In genomic region chr9:51961190-51961909, GRCm38 (mm10) we compare ENCODE assay signal across 10 mouse cellular contexts. TPM values are rescaled to one million over a fixed set of nuclear protein-coding genes. Genes with fewer than 3 reads are reported as not detected.
DNase-seq lines count a peak whose midpoint lies in the region; ATAC-seq and TF ChIP-seq lines count a peak whose summit lies in the region.
"Had no signal": no experiment of that assay in that cellular context is flagged by ENCODE, and none has a peak within 500 bp of the region (broad histone marks: within the 10 kb centered on the region; RNA-seq: fewer than 3 reads in every experiment).

No protein-coding gene starts in this region.

- no peak for TF ChIP-seq POLR2A in testis, adult 2 months (IDR thresholded peaks at IDR 0.05; ENCODE audit: control insufficient read depth, low read depth, low read length)

- H3K27me3 ChIP-seq in heart, embryonic 16.5 days (ENCODE audit: control insufficient read depth, insufficient read depth, low read length), result no peaks in the 10 kb centered on the region
- H3K27me3 ChIP-seq in testis, adult 2 months (ENCODE audit: control insufficient read depth, insufficient read depth, low read length), result no peaks in the 10 kb centered on the region
- H3K27me3 ChIP-seq in intestine, postnatal 0 days (replicated peaks; ENCODE audit: control insufficient read depth, insufficient read depth, low read length), result no peaks in the 10 kb centered on the region
- H3K27me3 ChIP-seq: liver, embryonic 12.5 days had no signal

- no peak for TF ChIP-seq CTCF in testis, adult 2 months (IDR thresholded peaks at IDR 0.05; ENCODE audit: control insufficient read depth, insufficient read depth, insufficient replicate concordance, low read depth, low read length)
- TF ChIP-seq CTCF in intestine, postnatal 0 days (IDR thresholded peaks at IDR 0.05; ENCODE audit: low read depth), result no peak

- ATAC-seq in heart, embryonic 16.5 days (replicated peaks; ENCODE audit: extremely low read depth, insufficient read depth, low FRiP score), result no peak
- ATAC-seq in intestine, postnatal 0 days, result no peak
- ATAC-seq: liver, embryonic 12.5 days had no signal

- H3K4me3 ChIP-seq in heart, embryonic 16.5 days (ENCODE audit: low read length), result peak overlapping the region; percentile 4; the same call in 1 of the 2 replicates
- H3K4me3 ChIP-seq in testis, adult 2 months (ENCODE audit: control insufficient read depth, low read depth, low read length), result peak overlapping the region; percentile 40
- no peak overlapping the region for H3K4me3 ChIP-seq in intestine, postnatal 0 days (ENCODE audit: low read depth, low read length)
- H3K4me3 ChIP-seq: liver, embryonic 12.5 days had no signal

- WGBS in heart, embryonic 16.5 days, result 36% methylated on average over 6 of the region's 6 CpGs
- 58% methylated on average over 6 of the region's 6 CpGs for WGBS in intestine, postnatal 0 days

- peak overlapping the region; percentile 65 for H3K4me2 ChIP-seq in heart, embryonic 16.5 days (ENCODE audit: low read depth, low read length)
- peak overlapping the region; percentile 21; the same call in 1 of the 2 replicates for H3K4me2 ChIP-seq in intestine, postnatal 0 days (replicated peaks; ENCODE audit: low read depth)

- H3K4me1 ChIP-seq in heart, embryonic 16.5 days (ENCODE audit: control insufficient read depth, insufficient read depth, low read length), result peaks cover 15% of the 10 kb centered on the region
- no peaks in the 10 kb centered on the region for H3K4me1 ChIP-seq in testis, adult 2 months (ENCODE audit: control insufficient read depth, insufficient read depth, low read length)
- H3K4me1 ChIP-seq in intestine, postnatal 0 days (replicated peaks; ENCODE audit: control insufficient read depth, insufficient read depth, low read length), result 0 out of 2 replicates have a peak, but pooled peaks cover 5% of the 10 kb centered on the region

- H3K36me3 ChIP-seq in heart, embryonic 16.5 days (ENCODE audit: control insufficient read depth, insufficient read depth), result peaks cover 3% of the 10 kb centered on the region; the same call in 1 of the 2 replicates
- H3K36me3 ChIP-seq in testis, adult 2 months (ENCODE audit: control insufficient read depth, insufficient read depth, low read length), result no peaks in the 10 kb centered on the region
- 0 out of 2 replicates have a peak, but pooled peaks cover 4% of the 10 kb centered on the region for H3K36me3 ChIP-seq in intestine, postnatal 0 days (ENCODE audit: control insufficient read depth, insufficient read depth)
- H3K36me3 ChIP-seq: liver, embryonic 12.5 days had no signal

- no peak overlapping the region for H3K9ac ChIP-seq in heart, embryonic 16.5 days (ENCODE audit: low read length)
- H3K9ac ChIP-seq in intestine, postnatal 0 days (ENCODE audit: low read depth, low read length), result no peak overlapping the region
- H3K9ac ChIP-seq: liver, embryonic 12.5 days had no signal

- H3K27ac ChIP-seq in heart, embryonic 16.5 days (ENCODE audit: low read length), result peak overlapping the region; percentile 16
- H3K27ac ChIP-seq in testis, adult 2 months (ENCODE audit: control insufficient read depth, insufficient read depth, low read depth, low read length), result peak overlapping the region; percentile 43
- no peak overlapping the region for H3K27ac ChIP-seq in intestine, postnatal 0 days (ENCODE audit: low read depth, low read length)
- H3K27ac ChIP-seq: liver, embryonic 12.5 days had no signal

- no peak for DNase-seq in heart, adult 11 months
- no peak for DNase-seq in testis, postnatal 10 days (ENCODE audit: low spot score)
- DNase-seq in thymus, postnatal 4 days, result peak; percentile 38
- no peak for DNase-seq in MN1 (ENCODE audit: low spot score)
- DNase-seq: cerebellum, adult 18-20 months; kidney, postnatal 14 days had no signal

- no peaks in the 10 kb centered on the region for H3K9me3 ChIP-seq in heart, embryonic 16.5 days (replicated peaks; ENCODE audit: control insufficient read depth, low read length)
- no peaks in the 10 kb centered on the region for H3K9me3 ChIP-seq in intestine, postnatal 0 days (ENCODE audit: control insufficient read depth)
- H3K9me3 ChIP-seq: liver, embryonic 12.5 days had no signal

RNA-seq across cellular contexts. Expression of gene Fdx1, which starts 2.0 kb away (rescaled TPM):
- 86.8 and 111 TPM in 2 replicates for polyA plus RNA-seq in heart, embryonic 16.5 days (2015; fragmentation: Nextera tagmentation; extraction: Ambion mirVana)
- 57.4 and 58.6 TPM in 2 replicates for polyA plus RNA-seq in testis, adult 2 months (2012; rRNA removed)
- polyA plus RNA-seq in intestine, postnatal 0 days (2015; fragmentation: Nextera tagmentation; extraction: Ambion mirVana), result 126 and 129 TPM in 2 replicates
